In the genomic region with DNA sequence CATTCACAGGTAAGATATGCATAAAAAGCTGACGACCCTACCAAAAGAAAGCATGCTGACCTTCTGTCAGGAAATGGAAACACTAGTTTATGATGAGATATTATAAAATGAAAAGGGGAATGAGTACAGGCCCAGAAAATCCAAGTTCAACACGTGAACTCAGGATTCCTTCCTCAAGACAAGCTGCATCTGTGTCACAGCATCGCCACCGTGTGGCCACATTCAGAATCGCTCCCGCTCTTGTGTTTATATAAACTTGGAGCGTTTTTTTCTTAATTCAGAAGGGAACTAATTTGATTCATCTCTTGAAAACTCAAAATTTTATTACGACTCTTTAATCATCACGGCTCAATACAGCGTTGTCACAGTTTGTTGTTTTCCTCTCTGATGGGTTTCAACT, we compare ENCODE assay signal across 8 mouse cellular contexts. TPM values are rescaled to one million over a fixed set of nuclear protein-coding genes. Genes with fewer than 3 reads are reported as not detected.
DNase-seq lines count a peak whose midpoint lies in the region; TF ChIP-seq lines count a peak whose summit lies in the region.

No protein-coding gene starts in this region.

- in situ Hi-C loops in ES-E14 (cut with MboI; ENCODE audit: low sequenced_read_pairs in 2 of 2, unreplicated experiment in 2 of 2), result loop anchor here in 1 of 2 experiments (25.0 kb wide), 1 partner anchor 886 kb away; the partner anchor contains the start of gene Epha3

- H3K36me3 ChIP-seq in ES-E14 (ENCODE audit: control insufficient read depth, insufficient read depth, low read length, poor library complexity, severe bottlenecking), result no peaks in the 10 kb centered on the region

- DNase-seq in gastrocnemius, adult 18-20 months (ENCODE audit: low spot score), result peak; percentile 22
- DNase-seq in gastrocnemius, postnatal 25 days, result no peak
- peak; percentile 65 for DNase-seq in ES-E14 (ENCODE audit: low read depth, low spot score)
- DNase-seq in cerebellum, adult 9-10 months, result peak; percentile 77
- peak; percentile 78 for DNase-seq in forelimb bud, embryonic 11.5 days (ENCODE audit: low read depth, low spot score)
- peak; percentile 35 to 86 for DNase-seq in layer of hippocampus, adult 18-20 months (ENCODE audit: low spot score in 2 of 2)
- DNase-seq in lung, postnatal 10 days, result peak; percentile 78
- DNase-seq in right cerebral cortex, postnatal 10 days (ENCODE audit: low spot score in 2 of 2), result peak; percentile 83 to 88

- H3K4me3 ChIP-seq in ES-E14 (ENCODE audit: insufficient read depth in 1 of 2, low read depth in 1 of 2, low read length in 2 of 2, poor library complexity in 1 of 2, severe bottlenecking in 1 of 2), result no peak overlapping the region

- no peak overlapping the region for H3K9ac ChIP-seq in ES-E14 (ENCODE audit: insufficient read depth, low read depth, low read length, poor library complexity, severe bottlenecking)

- no peaks in the 10 kb centered on the region for H3K4me1 ChIP-seq in ES-E14 (ENCODE audit: control insufficient read depth in 2 of 2, insufficient read depth in 2 of 2, low read length in 2 of 2, poor library complexity in 1 of 2)

- no peaks in the 10 kb centered on the region for H3K9me3 ChIP-seq in ES-E14 (ENCODE audit: control insufficient read depth, insufficient read depth, low read depth, low read length)

- H3K27ac ChIP-seq in ES-E14 (ENCODE audit: insufficient read depth, low read depth, low read length, poor library complexity, severe bottlenecking), result no peak overlapping the region

TF ChIP-seq in ES-E14, 5 proteins besides CTCF, POLR2A, EP300 and RAD21:
- TF ChIP-seq MAFK (IDR thresholded peaks at IDR 0.05; ENCODE audit: insufficient read depth, low read depth, low read length), result no peak
- peak; percentile 98 for TF ChIP-seq ZC3H11A (IDR thresholded peaks at IDR 0.05; ENCODE audit: borderline replicate concordance, low read depth, low read length)
- TF ChIP-seq ZNF384 (IDR thresholded peaks at IDR 0.05; ENCODE audit: low read depth, low read length), result peak; percentile 80
- no peak for TF ChIP-seq CHD2 (IDR thresholded peaks at IDR 0.05; ENCODE audit: low read depth, low read length)
- TF ChIP-seq HCFC1 (IDR thresholded peaks at IDR 0.05; ENCODE audit: borderline replicate concordance, insufficient read depth, low read length), result no peak
TF ChIP-seq in ES-E14: peak in this region for 2.

RNA-seq across cellular contexts. Expression of gene 4930453N24Rik, which starts 22.7 kb away (rescaled TPM):
- 10 to 100 TPM; 51.4 to 51.7 TPM for total RNA-seq in gastrocnemius, adult 18-20 months (2021)
- total RNA-seq in gastrocnemius, postnatal 25 days (2021), result 10 to 100 TPM; 34.0 to 38.6 TPM
- 25.3 and 33.3 TPM in 2 replicates for total RNA-seq in ES-E14 (2012; rRNA removed)
- total RNA-seq in layer of hippocampus, adult 18-20 months (2021), result 10 to 100 TPM; 21.7 to 22.0 TPM
